Mouse (Mus musculus) lung, adult 2 months (tissue): ENCODE data around the gene Polr2a. TPM values are rescaled to one million over a fixed set of nuclear protein-coding genes. Genes with fewer than 3 reads are reported as not detected.

Experiments used
- DNase-seq: peaks from one replicate; pipeline ENCODE4 v3.0.0; 2022
- H3K4me1 ChIP-seq: fragments of 200-500 bp; 2 replicates; pipeline ENCODE4 v1.6.1; 2011; ENCODE audit warnings: low read length; ENCODE audit not compliant: control insufficient read depth, insufficient read depth
- H3K4me3 ChIP-seq: fragments of 200-500 bp; replicated peaks from 2 replicates; pipeline ENCODE3; 2011; ENCODE audit warnings: low read depth, mild to moderate bottlenecking, control low read depth, low read length; ENCODE audit errors: extremely low read depth
- CTCF ChIP-seq: fragments of 200-500 bp; IDR thresholded peaks from 2 replicates; pipeline ENCODE4 v1.5.1; 2011; ENCODE audit warnings: mild to moderate bottlenecking, low read length, control low read depth; ENCODE audit not compliant: insufficient read depth
- POLR2A ChIP-seq: fragments of 200-500 bp; IDR thresholded peaks from 2 replicates; pipeline ENCODE4 v1.6.1; 2011; ENCODE audit warnings: low read depth, mild to moderate bottlenecking, control low read depth, low read length, borderline replicate concordance; ENCODE audit errors: extremely low read depth
- WGBS: fragments of 180-500 bp; shearing (Covaris S2); methylation state at CpG from one replicate; pipeline ENCODE4 v1.1.7; 2018; 5-methylcytosine and 5-hydroxymethylcytosine counted together
- polyA plus RNA-seq: library from polyadenylated mRNA; depleted of rRNA; stranded (reverse); fragments of >200 nt; gene quantifications from 2 replicates; pipeline ENCODE4 v1.2.3, GENCODE M21; 2012

The Polr2a gene
- polyA plus RNA-seq, 1 experiment: 51.1 TPM

DNA sequence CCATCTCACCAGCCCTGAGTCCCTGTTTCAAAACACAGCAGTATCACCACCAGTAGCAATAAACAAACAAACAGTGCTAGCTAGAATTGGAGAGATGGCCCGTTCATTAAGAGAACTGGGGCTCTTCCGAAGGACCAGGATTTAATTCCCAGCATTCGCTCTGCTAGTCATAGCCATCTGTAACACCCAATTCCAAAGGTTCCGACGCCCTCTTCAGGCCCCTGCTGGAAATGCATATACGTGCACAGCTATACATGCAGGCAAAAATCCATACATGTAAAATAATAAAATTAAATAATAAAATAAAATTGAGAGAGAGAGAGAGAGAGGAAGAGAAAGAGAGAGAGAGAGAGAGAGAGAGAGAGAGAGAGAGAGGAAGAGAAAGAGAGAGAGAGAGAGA, 39.0 kb downstream of the Polr2a start:
- no peak for DNase-seq
- H3K4me3 ChIP-seq: no peak overlapping the region
- no peak for TF ChIP-seq POLR2A
- no peak for TF ChIP-seq CTCF
- peaks cover 3% of the 10 kb centered on the region; the same call in 1 of the 2 replicates for H3K4me1 ChIP-seq
- WGBS: 69% methylated on average over 6 of the region's 6 CpGs

GRCm38 (mm10) chr11:69718661-69719060, 39.8 kb downstream of the Polr2a start:
- TF ChIP-seq POLR2A (no peak), CTCF (no peak)
- Histone ChIP-seq H3K4me1 (peaks cover 3% of the 10 kb centered on the region; the same call in 1 of the 2 replicates), H3K4me3 (no peak overlapping the region)
- DNase-seq: no peak
- 42% methylated on average over 15 of the region's 15 CpGs for WGBS

DNA sequence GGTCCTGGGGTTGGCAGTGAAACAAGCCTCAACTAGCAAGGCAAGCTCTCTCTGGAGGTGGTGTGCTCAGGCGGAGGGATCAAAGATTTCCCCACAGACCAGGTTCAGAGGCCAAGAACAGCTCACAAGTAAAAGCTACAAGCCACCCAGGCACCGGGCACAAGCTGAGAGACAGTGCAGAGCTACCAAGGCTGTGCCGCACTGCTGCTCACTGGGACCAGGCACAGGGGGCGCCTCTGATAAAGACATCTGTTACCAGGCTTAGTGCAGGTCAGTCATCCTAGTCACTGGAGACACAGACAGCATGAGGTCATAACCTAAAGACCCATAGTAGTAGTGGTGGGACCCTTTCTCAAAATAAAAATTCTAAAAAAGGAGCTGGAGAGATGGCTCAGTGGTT, 41.5 kb downstream of the Polr2a start:
- 74% methylated on average over 4 of the region's 4 CpGs for WGBS
- no peak for TF ChIP-seq CTCF
- no peak for TF ChIP-seq POLR2A
- H3K4me3 ChIP-seq: no peak overlapping the region
- peaks cover 3% of the 10 kb centered on the region; the same call in 1 of the 2 replicates for H3K4me1 ChIP-seq
- no peak for DNase-seq

DNA sequence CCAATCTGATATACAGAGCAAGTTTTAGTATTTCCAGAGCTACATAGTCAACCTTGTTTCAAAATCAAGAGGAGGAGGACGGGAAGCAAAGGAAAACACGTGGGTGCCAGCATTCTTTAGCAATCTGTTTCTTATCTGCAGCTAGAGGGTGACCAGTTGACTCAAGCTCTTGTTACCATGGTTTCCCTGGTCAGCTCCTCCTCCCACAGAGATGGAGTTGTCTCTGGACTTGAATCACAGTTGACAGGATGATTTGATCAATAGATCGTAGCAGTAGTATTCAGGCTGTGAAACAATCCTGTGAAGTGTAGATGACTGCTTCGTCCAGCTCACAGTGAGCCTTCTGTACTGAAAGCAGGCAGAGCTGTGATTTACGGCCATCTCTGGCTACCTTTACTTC, 42.5 kb downstream of the Polr2a start:
- H3K4me3 ChIP-seq: no peak overlapping the region
- WGBS: 20% methylated on average over 5 of the region's 5 CpGs
- DNase-seq: no peak
- TF ChIP-seq POLR2A (no peak), CTCF (no peak)
- H3K4me1 ChIP-seq: peaks cover 3% of the 10 kb centered on the region; the same call in 1 of the 2 replicates

DNA sequence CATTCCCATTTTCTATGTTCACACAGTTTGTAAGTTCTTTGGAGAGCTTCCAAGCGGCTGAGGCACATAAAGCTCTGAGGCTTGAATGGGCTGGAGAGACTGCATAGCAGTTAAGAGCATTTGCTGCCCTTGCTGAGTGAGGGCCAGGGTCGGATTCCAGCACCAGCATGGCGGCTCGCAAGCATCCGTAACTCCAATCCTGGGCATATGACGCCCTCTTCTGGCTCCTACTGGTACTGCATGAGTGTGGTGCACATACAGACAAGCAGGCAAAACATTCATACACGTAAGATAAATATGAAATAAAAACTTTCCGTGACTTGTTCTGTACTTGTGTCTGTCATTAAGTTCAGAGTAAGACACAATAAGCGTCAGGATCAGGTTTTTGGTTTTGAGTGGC, 43.0 kb downstream of the Polr2a start:
- WGBS: 59% methylated on average over 9 of the region's 9 CpGs
- peak; percentile 42 for DNase-seq
- no peak for TF ChIP-seq POLR2A
- TF ChIP-seq CTCF: peak; percentile 61
- H3K4me3 ChIP-seq: no peak overlapping the region
- H3K4me1 ChIP-seq: peaks cover 3% of the 10 kb centered on the region; the same call in 1 of the 2 replicates

DNA sequence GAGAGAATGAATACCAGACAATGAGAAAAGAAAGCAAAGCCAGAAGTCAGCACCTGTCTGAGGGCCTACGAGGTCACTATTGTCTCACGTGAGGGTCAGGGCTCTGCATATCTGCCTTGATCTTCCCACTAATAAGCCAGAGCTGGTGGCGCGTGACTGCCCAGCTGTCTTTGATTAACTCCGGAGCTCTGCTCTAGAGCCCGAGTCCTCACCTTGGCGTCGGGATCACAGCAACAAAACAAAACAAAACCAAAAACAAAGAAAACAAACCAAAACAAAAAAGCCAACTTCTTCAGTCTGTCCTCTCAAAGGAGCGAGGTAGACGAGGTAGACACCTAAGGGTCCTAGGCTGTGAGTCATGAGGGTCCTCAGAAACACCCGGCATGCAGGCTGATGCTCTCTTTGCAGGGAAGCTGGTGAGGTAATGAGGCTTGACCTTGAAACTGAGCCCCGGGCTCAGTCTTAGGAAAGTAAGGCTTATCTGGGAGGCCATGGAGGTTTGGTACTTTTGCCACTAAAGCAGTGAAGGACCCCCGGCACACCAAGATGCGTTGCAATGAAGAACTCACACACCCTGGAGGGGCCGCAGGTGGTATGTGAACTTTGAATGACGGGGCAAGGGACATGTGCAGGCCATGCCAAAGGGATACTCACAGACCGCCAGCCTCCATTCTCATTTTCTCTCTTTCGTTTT, 43.7 kb downstream of the Polr2a start:
- 73% methylated on average over 18 of the region's 18 CpGs for WGBS
- TF ChIP-seq CTCF (no peak), POLR2A (no peak)

DNA sequence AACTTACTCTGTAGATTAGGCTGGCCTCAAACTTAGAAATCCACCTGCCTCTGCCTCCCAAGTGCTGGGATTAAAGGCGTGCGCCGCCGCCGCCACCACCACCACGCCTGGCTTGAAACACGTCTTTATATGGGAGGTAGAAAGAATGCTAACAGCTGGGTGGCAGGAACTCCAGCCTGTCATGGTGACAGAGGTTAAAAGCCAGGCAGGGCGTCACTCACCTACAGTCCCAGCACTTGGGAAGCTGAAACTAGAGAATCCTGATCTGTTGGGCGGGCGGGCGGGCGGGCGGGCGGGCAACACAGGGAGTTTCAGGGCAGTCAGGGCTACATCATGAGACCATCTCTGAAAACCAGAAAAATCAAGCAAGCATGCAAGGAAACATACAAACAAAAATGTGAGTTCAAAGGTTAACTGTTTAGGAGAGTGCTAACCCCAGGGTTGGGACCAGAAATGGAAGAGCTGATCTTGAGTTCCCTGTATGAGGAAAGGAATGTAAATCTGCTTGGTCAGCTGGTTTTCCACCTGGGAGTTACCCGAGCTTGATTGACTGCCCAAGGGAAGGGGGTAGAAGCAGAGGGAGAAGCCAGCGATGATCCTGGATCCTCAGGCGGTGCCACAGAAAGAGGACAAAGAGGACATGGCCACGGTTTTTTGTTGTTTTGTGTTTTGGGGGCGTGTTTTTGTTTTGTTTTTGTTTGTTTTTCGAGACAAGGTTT, 45.3 kb downstream of the Polr2a start:
- 75% methylated on average over 20 of the region's 20 CpGs for WGBS
- DNase-seq: no peak
- H3K4me3 ChIP-seq: no peak overlapping the region
- H3K4me1 ChIP-seq: peaks cover 3% of the 10 kb centered on the region; the same call in 1 of the 2 replicates
- TF ChIP-seq POLR2A: no peak
- no peak for TF ChIP-seq CTCF

More for the DNA sequence above, 43.7 kb downstream of the Polr2a start:
- H3K4me3 ChIP-seq: no peak overlapping the region
- peaks cover 3% of the 10 kb centered on the region; the same call in 1 of the 2 replicates for H3K4me1 ChIP-seq
- DNase-seq: no peak

GRCm38 (mm10) chr11:69711082-69711481, 47.4 kb downstream of the Polr2a start:
- Histone ChIP-seq H3K4me3 (no peak overlapping the region), H3K4me1 (peaks cover 3% of the 10 kb centered on the region; the same call in 1 of the 2 replicates)
- WGBS: 80% methylated on average over 2 of the region's 2 CpGs
- TF ChIP-seq CTCF (no peak), POLR2A (no peak)
- no peak for DNase-seq

- Histone ChIP-seq H3K4me1 (no peaks in the 10 kb centered on the region), H3K4me3 (no peak overlapping the region)
- no peak for TF ChIP-seq POLR2A
- TF ChIP-seq CTCF: no peak
- 78% methylated on average over 3 of the region's 3 CpGs for WGBS
- no peak for DNase-seq
These were observed 48.0 kb downstream of the Polr2a start for GRCm38 (mm10) chr11:69710470-69710869.
